Mouse (Mus musculus) neural tube, embryonic 11.5 days (tissue): ENCODE measurements around the gene Shank3. TPM values are rescaled to one million over a fixed set of nuclear protein-coding genes. Genes with fewer than 3 reads are reported as not detected.

Experiments
- ATAC-seq: fragments of 200-750 bp; cut with Nextera tagmentation; 2 replicates; pipeline ENCODE4 v1.8.0; 2017; ENCODE audit warnings: moderate number of reproducible peaks, mild to moderate bottlenecking, moderate TSS enrichment, moderate library complexity; ENCODE audit not compliant: insufficient read depth, low FRiP score, low TSS enrichment
- DNase-seq: peaks from one replicate; pipeline ENCODE4 v3.0.0-alpha.2; 2015; ENCODE audit warnings: low spot score
- H3K27ac ChIP-seq: fragments of 300-500 bp; sonication (generic); 2 replicates; pipeline ENCODE4 v1.5.1; 2014; ENCODE audit warnings: low read depth, mild to moderate bottlenecking, low read length
- H3K27me3 ChIP-seq: fragments of 300-500 bp; sonication (generic); 2 replicates; pipeline ENCODE4 v1.6.1; 2014; ENCODE audit warnings: mild to moderate bottlenecking, low read length, mixed read lengths; ENCODE audit not compliant: control insufficient read depth, insufficient read depth
- H3K36me3 ChIP-seq: fragments of 300-500 bp; sonication (generic); 2 replicates; pipeline ENCODE4 v1.6.1; 2014; ENCODE audit warnings: mild to moderate bottlenecking, low read length, moderate library complexity, mixed read lengths; ENCODE audit not compliant: control insufficient read depth, insufficient read depth
- H3K4me1 ChIP-seq: fragments of 300-500 bp; sonication (generic); 2 replicates; pipeline ENCODE4 v1.6.1; 2014; ENCODE audit warnings: low read length, mixed read lengths; ENCODE audit not compliant: control insufficient read depth, insufficient read depth
- H3K4me2 ChIP-seq: fragments of 300-500 bp; sonication (generic); 2 replicates; pipeline ENCODE4 v1.6.1; 2014; ENCODE audit warnings: low read depth, mild to moderate bottlenecking, moderate library complexity
- H3K4me3 ChIP-seq: fragments of 300-500 bp; sonication (generic); 2 replicates; pipeline ENCODE4 v1.5.1; 2014; ENCODE audit warnings: low read depth, low read length
- H3K9ac ChIP-seq: fragments of 300-500 bp; sonication (generic); 2 replicates; pipeline ENCODE4 v1.6.1; 2014; ENCODE audit warnings: mild to moderate bottlenecking, low read length
- H3K9me3 ChIP-seq: fragments of 300-500 bp; sonication (generic); 2 replicates; pipeline ENCODE4 v1.6.1; 2016; ENCODE audit warnings: low read length; ENCODE audit not compliant: control insufficient read depth
- WGBS: fragments of 180-500 bp; shearing (Covaris S2); extraction: QIAGEN DNeasy Blood & Tissue Kit; methylation state at CpG from one replicate; pipeline ENCODE4 v1.1.7; 2014; 5-methylcytosine and 5-hydroxymethylcytosine counted together
- polyA plus RNA-seq: library from polyadenylated mRNA; unstranded; fragments of >200 nt; fragmentation: Nextera tagmentation; extraction: Ambion mirVana; gene quantifications from 2 replicates; pipeline ENCODE4 v1.2.1, GENCODE M21; 2014

The Shank3 gene
- polyA plus RNA-seq, 1 experiment from 2014 or later: 3.0 TPM

DNA sequence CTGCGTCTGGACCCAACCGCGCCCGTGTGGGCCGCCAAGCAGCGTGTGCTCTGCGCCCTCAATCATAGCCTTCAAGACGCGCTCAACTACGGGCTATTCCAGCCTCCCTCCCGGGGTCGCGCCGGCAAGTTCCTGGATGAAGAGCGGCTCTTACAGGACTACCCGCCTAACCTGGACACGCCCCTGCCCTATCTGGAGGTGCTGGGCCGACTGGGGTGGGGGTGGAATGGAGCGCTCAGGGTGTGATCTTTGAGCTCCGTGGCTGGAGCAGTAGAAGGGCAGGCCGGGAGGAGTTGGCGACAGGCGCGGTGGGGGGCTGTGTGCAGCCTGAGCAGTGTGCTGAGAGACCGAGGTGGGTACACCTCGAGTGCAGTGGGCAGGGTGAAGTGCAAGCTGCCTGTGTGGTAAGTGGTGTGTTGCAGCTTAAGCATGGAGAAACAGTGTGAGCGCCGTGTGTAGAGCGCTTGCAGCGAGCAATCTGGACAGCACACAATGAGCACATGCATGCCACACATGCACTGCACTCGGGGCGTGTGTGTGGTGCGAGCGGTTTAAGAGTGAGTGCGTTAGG is 883 bp downstream of the Shank3 start:
- H3K9ac ChIP-seq: peak overlapping the region; percentile 86
- H3K4me2 ChIP-seq: peak overlapping the region; percentile 65
- 1% methylated on average over 35 of the region's 35 CpGs for WGBS
- no peaks in the 10 kb centered on the region for H3K9me3 ChIP-seq
- H3K4me1 ChIP-seq: peaks cover 7% of the 10 kb centered on the region
- peaks cover 16% of the 10 kb centered on the region for H3K27me3 ChIP-seq
- no peak overlapping the region for H3K27ac ChIP-seq
- DNase-seq: no peak
- H3K4me3 ChIP-seq: peak overlapping the region; percentile 84
- H3K36me3 ChIP-seq: no peaks in the 10 kb centered on the region; the same call in 1 of the 2 replicates
- ATAC-seq: peak; percentile 56

DNA sequence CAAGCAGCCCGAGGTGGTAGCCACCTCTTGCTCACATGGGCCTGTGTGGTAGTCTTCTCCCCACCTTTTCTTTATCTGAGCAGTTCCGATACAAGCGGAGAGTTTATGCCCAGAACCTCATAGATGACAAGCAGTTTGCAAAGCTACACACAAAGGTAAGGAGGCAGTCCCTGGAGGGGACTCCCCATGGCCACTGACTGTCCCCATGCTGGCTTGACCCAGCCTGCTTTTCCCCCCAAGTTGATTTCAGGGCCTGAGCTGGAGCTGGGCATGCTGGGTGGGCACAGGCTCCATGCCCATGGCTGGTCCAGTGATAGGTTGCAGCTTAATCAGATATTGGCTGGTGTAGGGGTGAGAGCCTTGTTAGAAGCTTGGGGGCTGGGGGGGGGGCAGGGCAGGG is 1.9 kb downstream of the Shank3 start:
- no peak overlapping the region for H3K27ac ChIP-seq
- H3K4me3 ChIP-seq: no peak overlapping the region
- H3K4me2 ChIP-seq: no peak overlapping the region
- ATAC-seq (no peak), DNase-seq (no peak)
- no peaks in the 10 kb centered on the region for H3K9me3 ChIP-seq
- H3K9ac ChIP-seq: no peak overlapping the region
- H3K4me1 ChIP-seq: peaks cover 7% of the 10 kb centered on the region
- no peaks in the 10 kb centered on the region; the same call in 1 of the 2 replicates for H3K36me3 ChIP-seq
- H3K27me3 ChIP-seq: peaks cover 16% of the 10 kb centered on the region
- WGBS: 84% methylated on average over 3 of the region's 3 CpGs

DNA sequence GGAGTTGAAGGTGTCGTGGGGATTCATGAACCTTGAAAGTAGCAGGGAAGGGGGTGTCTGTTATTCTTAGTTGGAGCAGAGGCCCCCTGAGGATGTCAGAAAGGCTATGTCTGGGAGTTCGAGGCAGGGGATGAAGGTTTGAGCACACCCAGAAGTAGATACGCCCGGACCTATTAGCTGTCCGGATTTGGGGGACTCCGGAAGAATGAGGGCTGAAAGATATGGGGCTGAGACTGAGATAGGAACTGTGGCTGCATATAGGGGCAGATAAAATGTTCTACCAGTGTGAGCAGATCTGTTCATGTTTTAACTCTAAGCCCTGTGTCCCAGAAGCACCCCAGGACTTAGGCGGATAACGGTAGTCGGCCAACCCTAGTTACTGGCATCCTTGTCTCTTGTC is 5.4 kb downstream of the Shank3 start:
- no peak for ATAC-seq
- WGBS: 93% methylated on average over 9 of the region's 9 CpGs
- Histone ChIP-seq H3K27ac (no peak overlapping the region), H3K4me2 (no peak overlapping the region), H3K4me3 (no peak overlapping the region), H3K27me3 (no peaks in the 10 kb centered on the region), H3K9ac (no peak overlapping the region), H3K36me3 (no peaks in the 10 kb centered on the region; the same call in 1 of the 2 replicates), H3K4me1 (no peaks in the 10 kb centered on the region), H3K9me3 (no peaks in the 10 kb centered on the region)
- DNase-seq: no peak

DNA sequence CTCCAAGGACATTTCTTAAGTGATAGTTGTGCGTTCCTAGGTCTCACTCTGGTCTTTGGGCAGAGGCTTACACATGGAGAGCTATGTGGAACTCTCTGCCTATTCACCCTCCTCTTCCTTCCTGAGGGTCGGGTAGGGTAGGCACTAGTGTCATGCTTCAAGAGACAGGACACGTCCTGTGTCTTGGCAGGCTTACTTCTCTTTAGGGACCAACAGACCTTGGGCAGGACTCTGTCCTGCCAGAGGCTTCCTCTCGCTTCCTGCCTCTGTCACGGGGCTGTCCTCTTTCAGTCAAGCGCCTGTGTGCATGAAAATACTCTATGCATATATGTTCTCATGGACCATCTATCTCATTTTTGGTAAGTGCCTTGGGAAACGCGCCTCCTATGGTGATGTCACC is 8.3 kb downstream of the Shank3 start:
- Histone ChIP-seq H3K36me3 (no peaks in the 10 kb centered on the region; the same call in 1 of the 2 replicates), H3K9me3 (no peaks in the 10 kb centered on the region), H3K9ac (no peak overlapping the region), H3K4me2 (no peak overlapping the region), H3K4me1 (no peaks in the 10 kb centered on the region), H3K27ac (no peak overlapping the region), H3K27me3 (no peaks in the 10 kb centered on the region), H3K4me3 (no peak overlapping the region)
- no peak for DNase-seq
- ATAC-seq: no peak
- WGBS: 88% methylated on average over 8 of the region's 8 CpGs

DNA sequence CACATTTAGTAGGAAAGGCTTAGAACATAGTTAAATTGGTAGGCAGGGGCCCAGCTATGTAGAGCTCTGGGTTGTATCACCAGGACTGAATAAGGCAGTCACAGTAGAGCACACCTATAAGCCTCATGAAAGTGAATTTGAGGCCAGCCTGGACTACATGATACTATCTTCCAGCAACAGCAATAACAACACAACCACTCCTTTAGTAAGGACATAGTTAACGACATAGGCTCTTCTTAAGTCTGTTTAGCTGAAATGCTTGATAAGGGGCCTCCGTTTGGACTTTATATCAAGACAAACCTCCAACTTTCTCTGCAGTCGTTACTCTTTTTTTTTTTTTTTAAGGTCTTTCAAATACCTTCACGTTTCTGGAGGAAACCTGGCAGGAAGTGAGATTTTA is 13.3 kb downstream of the Shank3 start:
- H3K36me3 ChIP-seq: no peaks in the 10 kb centered on the region
- H3K4me1 ChIP-seq: no peaks in the 10 kb centered on the region
- no peak overlapping the region for H3K9ac ChIP-seq
- no peak overlapping the region for H3K4me3 ChIP-seq
- 81% methylated on average over 4 of the region's 4 CpGs for WGBS
- no peak overlapping the region for H3K4me2 ChIP-seq
- no peaks in the 10 kb centered on the region for H3K27me3 ChIP-seq
- DNase-seq (no peak), ATAC-seq (no peak)
- H3K27ac ChIP-seq: no peak overlapping the region
- no peaks in the 10 kb centered on the region for H3K9me3 ChIP-seq

DNA sequence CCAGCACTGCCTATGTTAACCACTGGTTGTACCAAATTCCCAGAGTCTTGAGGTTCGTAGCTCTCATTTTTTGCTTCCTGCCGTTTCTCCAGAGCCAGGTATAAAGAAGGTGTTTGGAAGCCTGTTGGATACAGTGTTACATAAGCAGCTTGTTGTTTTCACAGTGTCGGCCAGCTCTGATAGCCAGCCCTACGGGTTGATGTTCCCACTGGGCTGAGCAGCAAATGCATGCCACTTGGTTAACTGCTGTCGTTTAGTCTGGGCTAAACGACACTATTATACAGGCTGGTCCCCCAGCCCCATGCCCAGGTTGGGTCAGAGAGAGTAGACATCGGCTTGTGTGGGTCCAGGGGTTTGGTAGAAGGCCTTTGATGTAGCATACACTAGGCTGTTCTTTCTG is 22.5 kb downstream of the Shank3 start:
- DNase-seq: no peak
- ATAC-seq: no peak
- Histone ChIP-seq H3K4me1 (no peaks in the 10 kb centered on the region), H3K36me3 (no peaks in the 10 kb centered on the region), H3K27me3 (peaks cover 21% of the 10 kb centered on the region), H3K27ac (no peak overlapping the region), H3K9me3 (no peaks in the 10 kb centered on the region), H3K4me2 (no peak overlapping the region), H3K4me3 (no peak overlapping the region), H3K9ac (no peak overlapping the region)
- 57% methylated on average over 7 of the region's 7 CpGs for WGBS

DNA sequence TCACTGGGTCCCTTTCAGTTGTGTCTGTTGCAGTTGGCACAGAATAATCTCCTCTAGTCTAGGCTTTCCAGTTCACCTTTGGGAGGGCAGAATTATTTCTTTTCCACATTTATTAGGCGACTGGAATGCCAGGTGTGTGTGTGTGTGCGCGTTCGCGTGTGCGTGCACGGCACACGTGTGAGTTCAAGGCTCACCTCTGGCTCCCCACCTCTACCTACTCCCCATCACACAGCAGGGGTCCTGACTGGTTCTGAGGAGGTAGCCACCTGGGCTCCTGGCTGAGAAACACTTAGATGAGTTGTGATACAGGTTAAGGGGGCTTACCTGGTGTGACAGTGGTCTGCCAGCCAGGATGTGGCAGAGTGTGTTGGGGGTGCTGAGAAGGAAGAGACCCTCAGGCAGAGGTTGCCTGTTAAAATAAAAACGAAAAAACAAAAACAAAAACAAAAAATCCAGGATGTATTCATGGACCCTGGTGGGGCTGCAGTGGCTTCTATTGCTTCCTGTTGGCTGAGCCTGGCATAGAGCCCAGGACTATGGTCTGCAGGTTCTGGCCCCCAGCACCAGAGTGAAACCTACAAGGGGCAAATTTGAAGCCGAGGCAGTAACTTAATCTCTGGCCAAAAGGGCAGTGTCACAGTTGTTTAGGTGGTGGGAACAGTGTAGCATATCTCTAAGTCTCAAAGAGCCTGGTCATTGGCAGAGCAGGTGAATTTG is 23.3 kb downstream of the Shank3 start:
- 83% methylated on average over 10 of the region's 10 CpGs for WGBS
- no peak overlapping the region for H3K27ac ChIP-seq
- H3K27me3 ChIP-seq: peaks cover 21% of the 10 kb centered on the region
- H3K9ac ChIP-seq: no peak overlapping the region
- peak overlapping the region; percentile 52 for H3K4me3 ChIP-seq
- no peaks in the 10 kb centered on the region for H3K4me1 ChIP-seq
- peak overlapping the region; percentile 87 for H3K4me2 ChIP-seq
- ATAC-seq (no peak), DNase-seq (no peak)
- no peaks in the 10 kb centered on the region for H3K9me3 ChIP-seq
- H3K36me3 ChIP-seq: no peaks in the 10 kb centered on the region

DNA sequence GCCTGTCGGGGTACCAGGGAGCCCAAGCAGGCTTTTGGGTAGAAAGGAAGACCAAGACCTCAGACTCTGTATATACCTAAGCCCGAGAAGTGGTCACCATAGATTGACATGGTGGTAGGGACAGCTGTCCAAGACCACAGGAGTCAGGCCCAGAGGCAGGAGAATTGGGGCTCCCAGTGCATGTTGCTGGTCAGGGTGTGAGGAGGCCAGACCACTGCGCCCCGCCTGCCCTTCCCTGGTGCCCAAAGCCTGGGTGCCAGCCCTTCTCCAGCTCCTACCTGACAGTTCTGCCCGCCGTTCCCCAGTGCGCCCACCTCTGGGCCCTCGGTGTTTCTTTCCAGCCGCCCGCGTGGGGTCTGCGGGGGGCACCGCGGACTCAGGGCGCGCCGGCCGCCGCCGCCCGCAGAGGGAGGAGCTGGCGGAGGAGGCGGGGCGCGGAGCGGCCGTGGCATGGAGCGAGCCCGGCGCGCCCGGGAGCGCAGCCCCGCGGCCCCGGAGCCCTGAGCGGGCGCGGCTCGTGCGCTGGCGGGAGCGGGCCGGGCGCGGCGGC is 23.9 kb downstream of the Shank3 start:
- H3K4me2 ChIP-seq: peak overlapping the region; percentile 87
- H3K27ac ChIP-seq: no peak overlapping the region
- H3K9ac ChIP-seq: no peak overlapping the region; the same call in 1 of the 2 replicates
- DNase-seq (peak; percentile 45), ATAC-seq (no peak; the same call in 1 of the 2 replicates)
- H3K27me3 ChIP-seq: peaks cover 21% of the 10 kb centered on the region
- WGBS: 19% methylated on average over 12 of the region's 47 CpGs
- H3K4me3 ChIP-seq: peak overlapping the region; percentile 52
- H3K9me3 ChIP-seq: no peaks in the 10 kb centered on the region
- H3K36me3 ChIP-seq: no peaks in the 10 kb centered on the region
- H3K4me1 ChIP-seq: no peaks in the 10 kb centered on the region
